Mouse (Mus musculus): ENCODE data around the gene Ebna1bp2.

DNA sequence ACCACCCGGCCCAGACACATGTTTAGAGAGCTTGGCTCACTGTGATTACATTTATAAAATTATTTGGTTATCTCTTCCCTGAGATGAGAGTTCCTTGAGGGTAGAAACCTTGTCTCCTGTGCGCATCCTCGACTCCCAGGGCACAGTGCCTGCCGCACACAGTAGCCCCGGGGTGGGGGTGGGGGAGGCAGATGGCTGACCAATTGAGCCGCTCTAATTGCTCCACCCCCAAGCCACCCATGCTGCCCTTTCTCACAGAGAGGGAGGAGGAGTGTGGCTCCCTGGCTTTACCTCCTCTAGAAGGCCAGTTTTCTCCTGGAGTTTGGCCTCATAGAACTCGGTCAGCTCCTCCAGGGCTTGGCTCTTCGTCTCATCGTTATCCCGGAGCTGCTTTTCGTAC is 39.1 kb upstream of the Ebna1bp2 start:
- TF ChIP-seq CTCF (IDR thresholded peaks at IDR 0.05; ENCODE audit: extremely low read depth, insufficient read depth, low read length) = no peak
- TF ChIP-seq POLR2A (IDR thresholded peaks at IDR 0.05; ENCODE audit: extremely low read depth, insufficient read depth, low read length) = no peak
